Mouse (Mus musculus) myocyte (in vitro differentiated cells): ENCODE results near the gene Rxrg. TPM values are rescaled to one million over a fixed set of nuclear protein-coding genes. Genes with fewer than 3 reads are reported as not detected.

ENCODE experiments used
- H3K27me3 ChIP-seq: one replicate; pipeline ENCODE4 v1.6.1; 2011; ENCODE audit not compliant: control insufficient read depth, insufficient read depth, insufficient read length
- H3K36me3 ChIP-seq: one replicate; pipeline ENCODE4 v1.6.1; 2011; ENCODE audit not compliant: control insufficient read depth, insufficient read depth
- H3K4me2 ChIP-seq: one replicate; pipeline ENCODE4 v1.6.1; 2011; ENCODE audit warnings: low read depth, control low read depth
- H3K4me3 ChIP-seq: one replicate; pipeline ENCODE4 v1.5.1; 2011; ENCODE audit warnings: mild to moderate bottlenecking, control low read depth, moderate library complexity
- H3K79me2 ChIP-seq: one replicate; pipeline ENCODE4 v1.6.1; 2011; ENCODE audit not compliant: control insufficient read depth, insufficient read depth
- H3ac ChIP-seq: one replicate; pipeline ENCODE4 v1.6.1; 2011; ENCODE audit not compliant: control insufficient read depth, insufficient read length
- CEBPB ChIP-seq: IDR thresholded peaks from 2 replicates; pipeline ENCODE4 v1.6.1; 2011; ENCODE audit warnings: mild to moderate bottlenecking, moderate library complexity; ENCODE audit not compliant: poor library complexity, insufficient read depth, severe bottlenecking
- E2F4 ChIP-seq: IDR thresholded peaks from one replicate; pipeline ENCODE4 v1.6.1; 2011; ENCODE audit warnings: mild to moderate bottlenecking, control low read depth, moderate library complexity; ENCODE audit not compliant: insufficient read depth
- MAX ChIP-seq: IDR thresholded peaks from one replicate; pipeline ENCODE4 v1.6.1; 2011; ENCODE audit warnings: low read depth, mild to moderate bottlenecking, control low read depth
- MYOD1 ChIP-seq, 3 experiments: IDR thresholded peaks; one replicate each; pipeline ENCODE4 v1.6.1; 2011; ENCODE audit warnings: control low read depth in 2 of 3, low read depth in 2 of 3, mild to moderate bottlenecking in 2 of 3, moderate library complexity in 1 of 3; ENCODE audit not compliant: insufficient read length in 2 of 3, control insufficient read depth in 1 of 3
- MYOG ChIP-seq, 3 experiments: IDR thresholded peaks; one replicate each; pipeline ENCODE4 v1.6.1; 2011; ENCODE audit warnings: control low read depth in 2 of 3, low read depth in 2 of 3, mild to moderate bottlenecking in 2 of 3; ENCODE audit not compliant: insufficient read length in 2 of 3, control insufficient read depth in 1 of 3, insufficient read depth in 1 of 3
- POLR2A ChIP-seq: IDR thresholded peaks from one replicate; pipeline ENCODE4 v1.6.1; 2011; ENCODE audit warnings: low read depth, mild to moderate bottlenecking, control low read depth, moderate library complexity; ENCODE audit not compliant: insufficient read length
- POLR2AphosphoS2 ChIP-seq: IDR thresholded peaks from one replicate; pipeline ENCODE4 v1.6.1; 2011; ENCODE audit warnings: low read depth, control low read depth; ENCODE audit not compliant: insufficient read length
- REST ChIP-seq: IDR thresholded peaks from one replicate; pipeline ENCODE4 v1.6.1; 2011; ENCODE audit warnings: mild to moderate bottlenecking, control low read depth, moderate library complexity; ENCODE audit not compliant: insufficient read depth, insufficient read length
- SRF ChIP-seq: IDR thresholded peaks from one replicate; pipeline ENCODE4 v1.6.1; 2011; ENCODE audit warnings: low read depth; ENCODE audit not compliant: control insufficient read depth, insufficient read length
- TCF12 ChIP-seq: IDR thresholded peaks from one replicate; pipeline ENCODE4 v1.6.1; 2011; ENCODE audit warnings: mild to moderate bottlenecking, control low read depth; ENCODE audit not compliant: poor library complexity, insufficient read depth, severe bottlenecking
- TCF3 ChIP-seq: IDR thresholded peaks from one replicate; pipeline ENCODE4 v1.6.1; 2011; ENCODE audit warnings: low read depth, control low read depth; ENCODE audit not compliant: insufficient read length
- USF1 ChIP-seq: IDR thresholded peaks from one replicate; pipeline ENCODE4 v1.6.1; 2011; ENCODE audit warnings: low read depth, mild to moderate bottlenecking, control low read depth, moderate library complexity
- polyA plus RNA-seq: library from polyadenylated mRNA; unstranded; fragments of >200 nt; fragmentation: generic; extraction: Trizol; gene quantifications from one replicate; pipeline ENCODE4 v1.2.1, GENCODE M21; 2012; ENCODE audit warnings: missing spikeins

The Rxrg gene
- 0.07 TPM for polyA plus RNA-seq

- Histone ChIP-seq H3K36me3 (no peaks in the 10 kb centered on the region), H3K27me3 (peaks cover 7% of the 10 kb centered on the region), H3K4me2 (peak within 1 kb of the TSS; percentile 38), H3ac (no peak within 1 kb of the TSS), H3K79me2 (no peaks in the 10 kb centered on the region), H3K4me3 (no peak within 1 kb of the TSS)
- TF ChIP-seq MYOD1 (IDR thresholded peaks at IDR 0.05; ENCODE audit: control insufficient read depth in 1 of 3, insufficient read length in 2 of 3, low read depth in 2 of 3): peak in 2 of 3 experiments; percentile 76 to 94
- TF ChIP-seq USF1: no peak
- TF ChIP-seq POLR2A: no peak
- TF ChIP-seq SRF: no peak
- no peak for TF ChIP-seq TCF12
- TF ChIP-seq E2F4: no peak
- TF ChIP-seq CEBPB: no peak
- TF ChIP-seq TCF3: no peak
- no peak for TF ChIP-seq POLR2AphosphoS2
- peak in 2 of 3 experiments; percentile 20 to 43 for TF ChIP-seq MYOG (IDR thresholded peaks at IDR 0.05; ENCODE audit: control insufficient read depth in 1 of 3, insufficient read depth in 1 of 3, insufficient read length in 2 of 3, low read depth in 2 of 3)
- no peak for TF ChIP-seq MAX
Observed at GRCm38 (mm10) chr1:167598255-167599081, at the start of gene Rxrg. Rxrg (plus strand) TSS chr1:167598384.

- H3K36me3 ChIP-seq: no peaks in the 10 kb centered on the region
- H3K4me2 ChIP-seq: no peak overlapping the region
- no peak overlapping the region for H3ac ChIP-seq
- no peaks in the 10 kb centered on the region for H3K27me3 ChIP-seq
- no peaks in the 10 kb centered on the region for H3K79me2 ChIP-seq
- TF ChIP-seq MYOG (IDR thresholded peaks at IDR 0.05; ENCODE audit: control insufficient read depth in 1 of 3, insufficient read depth in 1 of 3, insufficient read length in 2 of 3, low read depth in 2 of 3) (no peak), REST (no peak), E2F4 (no peak), SRF (no peak)
- H3K4me3 ChIP-seq: no peak overlapping the region
Observed at GRCm38 (mm10) chr1:167549324-167549723, 48.9 kb upstream of the Rxrg start.

- Histone ChIP-seq H3K36me3 (no peaks in the 10 kb centered on the region), H3ac (no peak overlapping the region), H3K4me3 (no peak overlapping the region), H3K79me2 (no peaks in the 10 kb centered on the region), H3K4me2 (no peak overlapping the region), H3K27me3 (no peaks in the 10 kb centered on the region)
- TF ChIP-seq SRF (no peak), MYOD1 (IDR thresholded peaks at IDR 0.05; ENCODE audit: control insufficient read depth in 1 of 3, insufficient read length in 2 of 3, low read depth in 2 of 3) (no peak), USF1 (no peak), CEBPB (no peak), POLR2AphosphoS2 (no peak), E2F4 (no peak), MYOG (IDR thresholded peaks at IDR 0.05; ENCODE audit: control insufficient read depth in 1 of 3, insufficient read depth in 1 of 3, insufficient read length in 2 of 3, low read depth in 2 of 3) (no peak), POLR2A (no peak), TCF3 (no peak), MAX (no peak), TCF12 (no peak), REST (no peak)
Observed at GRCm38 (mm10) chr1:167551601-167552000, 46.6 kb upstream of the Rxrg start.

- no peaks in the 10 kb centered on the region for H3K79me2 ChIP-seq
Observed at GRCm38 (mm10) chr1:167553959-167554526, 44.1 kb upstream of the Rxrg start.

More at GRCm38 (mm10) chr1:167553959-167554526, 44.1 kb upstream of the Rxrg start:
- no peaks in the 10 kb centered on the region for H3K27me3 ChIP-seq
- no peak overlapping the region for H3ac ChIP-seq
- H3K4me3 ChIP-seq: no peak overlapping the region
- no peak overlapping the region for H3K4me2 ChIP-seq
- no peaks in the 10 kb centered on the region for H3K36me3 ChIP-seq
- no peak for TF ChIP-seq MYOD1 (IDR thresholded peaks at IDR 0.05; ENCODE audit: control insufficient read depth in 1 of 3, insufficient read length in 2 of 3, low read depth in 2 of 3)
- TF ChIP-seq SRF: no peak
- TF ChIP-seq TCF12: no peak
- TF ChIP-seq POLR2AphosphoS2: no peak
- no peak for TF ChIP-seq REST
- no peak for TF ChIP-seq MYOG (IDR thresholded peaks at IDR 0.05; ENCODE audit: control insufficient read depth in 1 of 3, insufficient read depth in 1 of 3, insufficient read length in 2 of 3, low read depth in 2 of 3)
- TF ChIP-seq MAX: no peak
